Mouse (Mus musculus): ENCODE data around the gene Xylt1. TPM values are rescaled to one million over a fixed set of nuclear protein-coding genes. Genes with fewer than 3 reads are reported as not detected.

The Xylt1 gene
- polyA plus RNA-seq, 1 experiment from 2014 or later = 2.1 TPM

GRCm38 (mm10) chr7:117588426-117588825, 207.6 kb downstream of the Xylt1 start:
- Histone ChIP-seq H3K36me3 (ENCODE audit: control insufficient read depth, insufficient read depth, low read length) (no peaks in the 10 kb centered on the region), H3K27me3 (ENCODE audit: control insufficient read depth, insufficient read depth, low read length) (no peaks in the 10 kb centered on the region; the same call in 1 of the 2 replicates), H3K4me2 (replicated peaks; ENCODE audit: low read depth, low read length) (no peak overlapping the region), H3K27ac (ENCODE audit: low read depth, low read length) (no peak overlapping the region), H3K4me1 (replicated peaks; ENCODE audit: control insufficient read depth, insufficient read depth, low read length) (no peaks in the 10 kb centered on the region), H3K9ac (ENCODE audit: low read depth, low read length) (no peak overlapping the region), H3K4me3 (ENCODE audit: low read depth, low read length) (no peak overlapping the region), H3K9me3 (ENCODE audit: control insufficient read depth, low read length) (no peaks in the 10 kb centered on the region)
- DNase-seq (ENCODE audit: low spot score) = no peak
- WGBS = 74% methylated on average over 1 of the region's 1 CpGs
- ATAC-seq (ENCODE audit: low FRiP score) = no peak

- Histone ChIP-seq H3K9me3 (ENCODE audit: control insufficient read depth, low read length) (no peaks in the 10 kb centered on the region), H3K4me2 (replicated peaks; ENCODE audit: low read depth, low read length) (no peak overlapping the region), H3K4me1 (replicated peaks; ENCODE audit: control insufficient read depth, insufficient read depth, low read length) (no peaks in the 10 kb centered on the region), H3K36me3 (ENCODE audit: control insufficient read depth, insufficient read depth, low read length) (no peaks in the 10 kb centered on the region), H3K27me3 (ENCODE audit: control insufficient read depth, insufficient read depth, low read length) (no peaks in the 10 kb centered on the region; the same call in 1 of the 2 replicates), H3K4me3 (ENCODE audit: low read depth, low read length) (no peak overlapping the region), H3K27ac (ENCODE audit: low read depth, low read length) (no peak overlapping the region), H3K9ac (ENCODE audit: low read depth, low read length) (no peak overlapping the region)
- ATAC-seq (ENCODE audit: low FRiP score) (no peak), DNase-seq (ENCODE audit: low spot score) (no peak)
- 80% methylated on average over 2 of the region's 2 CpGs for WGBS
Measured at GRCm38 (mm10) chr7:117589359-117589758, 208.6 kb downstream of the Xylt1 start.

GRCm38 (mm10) chr7:117589820-117590219, 209.0 kb downstream of the Xylt1 start:
- ATAC-seq (ENCODE audit: low FRiP score) (no peak), DNase-seq (ENCODE audit: low spot score) (no peak)
- H3K4me3 ChIP-seq (ENCODE audit: low read depth, low read length) = no peak overlapping the region
- 78% methylated on average over 4 of the region's 4 CpGs for WGBS
- H3K36me3 ChIP-seq (ENCODE audit: control insufficient read depth, insufficient read depth, low read length) = no peaks in the 10 kb centered on the region
- no peak overlapping the region for H3K27ac ChIP-seq (ENCODE audit: low read depth, low read length)
- H3K9ac ChIP-seq (ENCODE audit: low read depth, low read length) = no peak overlapping the region
- H3K27me3 ChIP-seq (ENCODE audit: control insufficient read depth, insufficient read depth, low read length) = no peaks in the 10 kb centered on the region
- H3K4me1 ChIP-seq (replicated peaks; ENCODE audit: control insufficient read depth, insufficient read depth, low read length) = no peaks in the 10 kb centered on the region
- no peaks in the 10 kb centered on the region for H3K9me3 ChIP-seq (ENCODE audit: control insufficient read depth, low read length)
- H3K4me2 ChIP-seq (replicated peaks; ENCODE audit: low read depth, low read length) = no peak overlapping the region

- Histone ChIP-seq H3K4me3 (ENCODE audit: low read depth, low read length) (no peak overlapping the region), H3K9me3 (ENCODE audit: control insufficient read depth, low read length) (no peaks in the 10 kb centered on the region), H3K36me3 (ENCODE audit: control insufficient read depth, insufficient read depth, low read length) (no peaks in the 10 kb centered on the region), H3K27ac (ENCODE audit: low read depth, low read length) (no peak overlapping the region), H3K4me1 (replicated peaks; ENCODE audit: control insufficient read depth, insufficient read depth, low read length) (no peaks in the 10 kb centered on the region), H3K4me2 (replicated peaks; ENCODE audit: low read depth, low read length) (no peak overlapping the region), H3K9ac (ENCODE audit: low read depth, low read length) (no peak overlapping the region), H3K27me3 (ENCODE audit: control insufficient read depth, insufficient read depth, low read length) (no peaks in the 10 kb centered on the region)
- WGBS = 90% methylated on average over 2 of the region's 2 CpGs
- ATAC-seq (ENCODE audit: low FRiP score) (no peak), DNase-seq (ENCODE audit: low spot score) (no peak)
Measured at GRCm38 (mm10) chr7:117594191-117594590, 213.4 kb downstream of the Xylt1 start.

- Histone ChIP-seq H3K27ac (ENCODE audit: low read depth, low read length) (no peak overlapping the region), H3K4me2 (replicated peaks; ENCODE audit: low read depth, low read length) (no peak overlapping the region), H3K27me3 (ENCODE audit: control insufficient read depth, insufficient read depth, low read length) (no peaks in the 10 kb centered on the region), H3K4me3 (ENCODE audit: low read depth, low read length) (no peak overlapping the region), H3K9ac (ENCODE audit: low read depth, low read length) (no peak overlapping the region), H3K36me3 (ENCODE audit: control insufficient read depth, insufficient read depth, low read length) (no peaks in the 10 kb centered on the region), H3K4me1 (replicated peaks; ENCODE audit: control insufficient read depth, insufficient read depth, low read length) (no peaks in the 10 kb centered on the region), H3K9me3 (ENCODE audit: control insufficient read depth, low read length) (no peaks in the 10 kb centered on the region)
- ATAC-seq (ENCODE audit: low FRiP score) = no peak
- DNase-seq (ENCODE audit: low spot score) = no peak
- WGBS = 86% methylated on average over 12 of the region's 12 CpGs
Measured at GRCm38 (mm10) chr7:117595029-117595695, 214.4 kb downstream of the Xylt1 start.

DNA sequence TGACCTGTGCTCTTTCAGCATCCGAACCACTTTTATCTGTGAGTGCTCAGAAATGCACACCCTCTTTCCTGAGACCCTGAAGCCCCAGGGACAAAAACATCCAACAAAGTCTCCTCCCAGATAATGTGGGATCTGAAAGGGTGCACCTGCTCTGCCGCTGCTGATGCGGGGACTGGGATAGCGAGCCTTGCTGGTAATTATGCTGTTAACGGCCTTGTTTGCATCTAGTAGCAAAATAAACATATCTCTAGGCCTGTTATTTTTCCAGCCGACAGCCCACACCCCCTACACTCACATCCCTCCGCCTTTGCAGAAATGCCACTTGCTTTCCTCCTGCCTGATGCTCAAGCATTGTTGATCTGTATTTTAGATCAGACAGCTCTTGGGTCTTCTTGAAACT, 219.7 kb downstream of the Xylt1 start:
- no peaks in the 10 kb centered on the region for H3K4me1 ChIP-seq (replicated peaks; ENCODE audit: control insufficient read depth, insufficient read depth, low read length)
- no peaks in the 10 kb centered on the region for H3K27me3 ChIP-seq (ENCODE audit: control insufficient read depth, insufficient read depth, low read length)
- no peaks in the 10 kb centered on the region for H3K36me3 ChIP-seq (ENCODE audit: control insufficient read depth, insufficient read depth, low read length)
- H3K27ac ChIP-seq (ENCODE audit: low read depth, low read length) = no peak overlapping the region
- 32% methylated on average over 7 of the region's 7 CpGs for WGBS
- ATAC-seq (ENCODE audit: low FRiP score) (no peak), DNase-seq (ENCODE audit: low spot score) (no peak)
- H3K4me2 ChIP-seq (replicated peaks; ENCODE audit: low read depth, low read length) = no peak overlapping the region
- H3K9ac ChIP-seq (ENCODE audit: low read depth, low read length) = no peak overlapping the region
- H3K4me3 ChIP-seq (ENCODE audit: low read depth, low read length) = no peak overlapping the region
- H3K9me3 ChIP-seq (ENCODE audit: control insufficient read depth, low read length) = no peaks in the 10 kb centered on the region

DNA sequence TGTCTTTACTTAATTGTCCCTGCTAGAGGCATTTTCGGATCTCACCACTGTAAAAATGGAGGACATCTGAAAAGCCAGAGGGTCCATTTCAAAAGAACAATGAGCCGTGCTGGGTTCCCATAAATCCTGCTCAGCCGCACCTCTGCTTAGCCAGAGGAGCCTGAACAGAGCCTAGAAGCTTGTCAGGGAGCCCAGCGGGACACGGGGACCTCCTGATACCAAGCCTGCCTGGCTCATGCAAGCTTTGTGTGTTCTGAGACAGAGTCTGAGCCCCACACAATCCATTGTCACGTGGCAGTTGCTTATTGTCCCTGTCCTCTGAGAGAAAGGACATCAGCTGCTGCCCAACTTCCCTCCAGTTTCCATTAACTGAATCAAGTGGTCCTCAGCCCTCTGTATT, 229.7 kb downstream of the Xylt1 start:
- no peak for ATAC-seq (ENCODE audit: low FRiP score)
- no peak overlapping the region for H3K4me2 ChIP-seq (replicated peaks; ENCODE audit: low read depth, low read length)
- 52% methylated on average over 6 of the region's 6 CpGs for WGBS
- DNase-seq (ENCODE audit: low spot score) = peak; percentile 18
- H3K4me1 ChIP-seq (replicated peaks; ENCODE audit: control insufficient read depth, insufficient read depth, low read length) = no peaks in the 10 kb centered on the region
- no peaks in the 10 kb centered on the region for H3K36me3 ChIP-seq (ENCODE audit: control insufficient read depth, insufficient read depth, low read length)
- H3K27ac ChIP-seq (ENCODE audit: low read depth, low read length) = no peak overlapping the region
- no peak overlapping the region for H3K9ac ChIP-seq (ENCODE audit: low read depth, low read length)
- no peaks in the 10 kb centered on the region for H3K9me3 ChIP-seq (ENCODE audit: control insufficient read depth, low read length)
- no peak overlapping the region for H3K4me3 ChIP-seq (ENCODE audit: low read depth, low read length)
- H3K27me3 ChIP-seq (ENCODE audit: control insufficient read depth, insufficient read depth, low read length) = no peaks in the 10 kb centered on the region

DNA sequence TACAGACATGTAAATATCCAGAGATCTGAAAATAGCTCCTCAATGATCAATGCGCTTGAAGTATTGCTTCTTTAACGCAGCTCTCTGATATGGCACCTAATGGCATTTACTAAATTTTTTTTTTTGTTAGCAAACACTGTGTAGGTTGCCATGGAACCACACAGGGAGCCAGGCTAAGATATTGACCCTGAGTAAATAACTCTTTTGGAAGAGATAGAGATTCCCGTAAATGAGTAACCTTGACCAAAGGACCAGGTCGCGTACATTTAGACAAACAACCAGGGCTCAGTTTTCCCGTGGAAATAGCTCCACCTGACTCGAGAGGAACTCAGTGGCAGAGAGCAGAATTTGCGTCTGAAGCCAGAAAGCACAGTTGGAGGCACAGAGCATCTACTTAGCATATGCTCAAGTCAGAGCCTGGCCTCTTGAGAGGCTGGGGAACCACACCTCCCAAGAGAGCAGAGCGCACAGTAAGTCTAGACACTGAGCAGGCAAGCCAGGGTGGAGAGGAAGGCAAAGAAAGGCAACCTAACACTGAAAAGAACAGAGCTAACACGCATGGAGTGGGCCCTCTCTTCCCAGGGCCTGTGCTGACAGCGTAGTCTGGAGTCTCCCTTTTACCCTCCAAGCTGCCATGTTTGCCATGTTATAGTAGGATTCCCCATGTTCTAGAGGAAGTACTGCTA, 232.2 kb downstream of the Xylt1 start:
- Histone ChIP-seq H3K36me3 (ENCODE audit: control insufficient read depth, insufficient read depth, low read length) (no peaks in the 10 kb centered on the region), H3K4me2 (replicated peaks; ENCODE audit: low read depth, low read length) (no peak overlapping the region), H3K9me3 (ENCODE audit: control insufficient read depth, low read length) (no peaks in the 10 kb centered on the region), H3K27me3 (ENCODE audit: control insufficient read depth, insufficient read depth, low read length) (no peaks in the 10 kb centered on the region), H3K27ac (ENCODE audit: low read depth, low read length) (no peak overlapping the region), H3K9ac (ENCODE audit: low read depth, low read length) (no peak overlapping the region), H3K4me1 (replicated peaks; ENCODE audit: control insufficient read depth, insufficient read depth, low read length) (peaks cover under 1% of the 10 kb centered on the region; the same call in 1 of the 2 replicates), H3K4me3 (ENCODE audit: low read depth, low read length) (no peak overlapping the region)
- no peak for ATAC-seq (ENCODE audit: low FRiP score)
- no peak for DNase-seq (ENCODE audit: low spot score)
- 70% methylated on average over 11 of the region's 11 CpGs for WGBS

DNA sequence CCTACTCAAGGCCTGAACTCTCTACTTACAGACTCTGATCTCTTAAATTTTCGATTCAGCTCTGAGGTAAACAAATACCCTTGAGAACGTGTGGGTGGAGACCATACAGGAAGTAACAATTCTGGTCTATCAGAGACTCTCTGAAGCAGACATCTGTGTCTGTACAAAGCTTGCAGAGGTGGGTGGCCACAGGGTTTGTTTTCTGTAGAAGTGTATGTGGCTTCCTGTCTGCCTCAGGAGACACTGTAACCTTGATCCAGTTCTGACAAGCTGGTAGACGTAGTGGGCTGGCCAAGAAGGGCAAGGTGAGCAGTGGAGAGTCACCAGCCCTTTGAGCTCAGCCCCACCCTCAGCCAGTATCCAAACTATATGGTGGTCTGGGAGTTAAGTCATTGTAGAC, 233.0 kb downstream of the Xylt1 start:
- H3K4me3 ChIP-seq (ENCODE audit: low read depth, low read length) = no peak overlapping the region
- ATAC-seq (ENCODE audit: low FRiP score) = no peak
- 70% methylated on average over 3 of the region's 3 CpGs for WGBS
- no peak for DNase-seq (ENCODE audit: low spot score)
- no peaks in the 10 kb centered on the region for H3K36me3 ChIP-seq (ENCODE audit: control insufficient read depth, insufficient read depth, low read length)
- no peaks in the 10 kb centered on the region for H3K27me3 ChIP-seq (ENCODE audit: control insufficient read depth, insufficient read depth, low read length)
- H3K9ac ChIP-seq (ENCODE audit: low read depth, low read length) = no peak overlapping the region
- H3K9me3 ChIP-seq (ENCODE audit: control insufficient read depth, low read length) = no peaks in the 10 kb centered on the region
- H3K27ac ChIP-seq (ENCODE audit: low read depth, low read length) = no peak overlapping the region
- H3K4me1 ChIP-seq (replicated peaks; ENCODE audit: control insufficient read depth, insufficient read depth, low read length) = peaks cover 4% of the 10 kb centered on the region; the same call in 1 of the 2 replicates
- H3K4me2 ChIP-seq (replicated peaks; ENCODE audit: low read depth, low read length) = no peak overlapping the region

Data from hindbrain, embryonic 11.5 days (tissue).